Mouse (Mus musculus) retina, postnatal 1 day (tissue): ENCODE data around the gene Gm26920.
A peak's percentile ranks its signal among the peaks of the same experiment; 100 is the strongest.
"Not testable (repeated sequence)": the region's sequence is repeated elsewhere in the genome, so short reads cannot be mapped to it uniquely, and the experiment has no call there.

ENCODE experiments used
- DNase-seq: peaks from one replicate; pipeline ENCODE4 v3.0.0-alpha.2; 2012

Gm26920 gene

GRCm38 (mm10) chr7:30090092-30090969 is at the start of gene Gm26920, which contains the start of gene Zfp566:
Gene Gm26920 (minus strand): TSS chr7:30090410.
Gene Zfp566 (minus strand): TSS chr7:30090527.
- DNase-seq: peak; percentile 99

GRCm38 (mm10) chr7:30136826-30137225 is 46.6 kb upstream of the Gm26920 start:
- no peak for DNase-seq

- DNase-seq: no peak
These were observed 42.2 kb upstream of the Gm26920 start for GRCm38 (mm10) chr7:30132396-30132795.

GRCm38 (mm10) chr7:30129900-30130299 is 39.7 kb upstream of the Gm26920 start:
- no peak for DNase-seq

- no peak for DNase-seq
These were observed 31.9 kb upstream of the Gm26920 start for GRCm38 (mm10) chr7:30122188-30122530.

- DNase-seq: peak; percentile 96
These were observed 31.3 kb upstream of the Gm26920 start, which contains the start of gene Zfp382 for GRCm38 (mm10) chr7:30121308-30122187. Gene Zfp382 (plus strand): TSS chr7:30121942.

GRCm38 (mm10) chr7:30117935-30118334 is 27.7 kb upstream of the Gm26920 start:
- DNase-seq: not testable (repeated sequence)

GRCm38 (mm10) chr7:30116076-30116475 is 25.9 kb upstream of the Gm26920 start:
- DNase-seq: no peak

GRCm38 (mm10) chr7:30099297-30099696 is 9.1 kb upstream of the Gm26920 start:
- no peak for DNase-seq

GRCm38 (mm10) chr7:30095551-30096125 is 5.4 kb upstream of the Gm26920 start:
- DNase-seq: peak; percentile 26

GRCm38 (mm10) chr7:30094646-30095429 is 4.6 kb upstream of the Gm26920 start, which contains the start of gene Zfp260:
Gene Zfp260 (plus strand): TSS chr7:30094777.
- DNase-seq: peak; percentile 98

GRCm38 (mm10) chr7:30093918-30094415 is 3.8 kb upstream of the Gm26920 start:
- DNase-seq: no peak

GRCm38 (mm10) chr7:30092666-30093065 is 2.5 kb upstream of the Gm26920 start:
- no peak for DNase-seq

GRCm38 (mm10) chr7:30090970-30091585 is 868 bp upstream of the Gm26920 start:
- peak; percentile 69 for DNase-seq

GRCm38 (mm10) chr7:30089405-30089804 is 805 bp downstream of the Gm26920 start:
- DNase-seq: no peak

GRCm38 (mm10) chr7:30086524-30086923 is 3.7 kb downstream of the Gm26920 start:
- DNase-seq: no peak

- peak; percentile 93 for DNase-seq
These were observed 17.8 kb downstream of the Gm26920 start, which contains the start of gene Zfp82 for GRCm38 (mm10) chr7:30072146-30073028. Gene Zfp82 (minus strand): TSS chr7:30072900.

GRCm38 (mm10) chr7:30064622-30065021 is 25.6 kb downstream of the Gm26920 start:
- no peak for DNase-seq

- DNase-seq: peak; percentile 46
These were observed 27.7 kb downstream of the Gm26920 start for GRCm38 (mm10) chr7:30062478-30062877.

GRCm38 (mm10) chr7:30060341-30060740 is 29.9 kb downstream of the Gm26920 start:
- no peak for DNase-seq
